Mouse (Mus musculus) monocyte, adult 2 months (primary cell): ENCODE data around the gene Naga.
A peak's percentile ranks its signal among the peaks of the same experiment; 100 is the strongest.

ENCODE experiments used
- DNase-seq, 2 experiments: peaks; one replicate each; pipeline ENCODE4 v3.0.0; 2022; ENCODE audit warnings: low spot score in 2 of 2, low read depth in 1 of 2

Gene Naga

GRCm38 (mm10) chr15:82354126-82354945 lies 15.6 kb upstream of the Naga start, which contains the start of gene Ndufa6:
TSS of gene Ndufa6 (minus strand) at chr15:82354322.
- DNase-seq = peak; percentile 92 to 93

DNA sequence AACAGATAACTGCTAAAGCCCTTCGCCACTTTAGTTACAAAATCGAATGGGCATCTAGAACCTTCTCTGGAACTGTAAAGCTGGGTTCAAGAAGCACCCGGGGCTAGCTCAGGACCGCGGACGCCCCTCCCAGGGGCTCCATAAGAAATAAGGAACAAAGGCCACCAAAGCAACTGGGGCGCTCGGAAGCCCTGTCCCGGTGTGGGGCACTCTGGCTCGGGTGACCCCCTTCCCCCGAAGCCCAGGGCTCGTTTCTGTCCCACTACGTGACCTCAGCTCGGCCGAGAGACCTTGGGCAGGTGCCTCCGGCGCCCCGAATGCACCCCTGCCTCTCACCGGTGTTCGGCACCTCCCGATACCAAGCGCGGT lies 15.0 kb upstream of the Naga start:
- no peak for DNase-seq

GRCm38 (mm10) chr15:82353078-82353744 lies 14.5 kb upstream of the Naga start:
- DNase-seq = no peak

DNA sequence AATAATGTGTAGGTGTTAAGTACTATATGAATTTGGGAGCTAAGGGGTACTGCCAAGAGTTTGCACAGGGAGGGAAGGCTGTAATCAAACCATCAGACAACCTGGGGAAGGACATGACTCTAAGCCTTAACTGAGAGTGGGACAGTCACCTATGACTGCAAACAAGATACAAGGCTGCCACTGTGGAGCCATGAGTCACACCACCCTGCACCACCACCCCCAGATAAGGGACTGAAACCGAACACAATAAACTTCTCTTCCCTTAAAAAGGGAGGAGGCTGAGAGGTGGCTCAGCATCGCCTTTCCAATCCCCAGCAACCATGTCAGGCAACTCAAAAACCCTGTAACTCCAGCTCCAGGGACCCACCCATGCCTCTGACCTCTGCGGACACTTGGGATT lies 12.8 kb upstream of the Naga start:
- no peak for DNase-seq

GRCm38 (mm10) chr15:82350349-82350748 lies 11.6 kb upstream of the Naga start:
- DNase-seq = no peak

- no peak for DNase-seq
These were observed 10.2 kb upstream of the Naga start for GRCm38 (mm10) chr15:82348999-82349341.

DNA sequence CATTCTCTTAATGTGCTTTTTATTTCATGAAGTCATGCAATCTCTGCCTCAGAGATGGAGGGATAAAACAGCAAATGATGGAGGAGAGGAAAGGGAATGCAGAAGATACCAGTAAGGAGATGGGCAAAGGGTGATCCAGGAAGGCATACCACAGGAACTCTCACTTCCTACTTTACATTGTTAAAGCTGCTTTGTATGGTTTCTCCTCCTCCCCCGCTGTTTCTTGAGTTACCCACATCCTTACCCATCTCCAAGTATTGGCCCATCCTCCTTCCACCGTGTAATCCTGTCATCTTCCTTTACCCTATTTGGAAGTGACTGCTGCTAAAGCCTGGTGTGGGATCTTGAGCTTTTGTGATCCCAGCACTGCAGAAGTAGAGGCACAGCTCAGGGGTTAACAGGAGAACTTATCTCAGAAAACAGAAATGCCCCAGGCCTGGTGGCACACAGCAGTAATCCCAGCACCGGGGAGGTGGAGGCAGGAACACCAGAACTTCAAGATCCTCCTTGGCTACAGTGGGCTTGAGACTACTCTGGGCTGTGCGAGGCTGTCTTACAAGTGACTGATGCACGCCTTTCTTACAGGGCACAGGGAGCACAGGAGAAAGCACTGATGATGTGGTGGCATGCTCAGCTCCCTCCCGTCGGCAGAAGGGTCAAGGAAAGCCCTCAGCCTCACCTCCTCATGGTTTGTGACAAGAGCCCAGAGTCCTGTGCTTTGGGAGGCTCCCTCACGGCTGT lies 9.7 kb upstream of the Naga start:
- DNase-seq = no peak

DNA sequence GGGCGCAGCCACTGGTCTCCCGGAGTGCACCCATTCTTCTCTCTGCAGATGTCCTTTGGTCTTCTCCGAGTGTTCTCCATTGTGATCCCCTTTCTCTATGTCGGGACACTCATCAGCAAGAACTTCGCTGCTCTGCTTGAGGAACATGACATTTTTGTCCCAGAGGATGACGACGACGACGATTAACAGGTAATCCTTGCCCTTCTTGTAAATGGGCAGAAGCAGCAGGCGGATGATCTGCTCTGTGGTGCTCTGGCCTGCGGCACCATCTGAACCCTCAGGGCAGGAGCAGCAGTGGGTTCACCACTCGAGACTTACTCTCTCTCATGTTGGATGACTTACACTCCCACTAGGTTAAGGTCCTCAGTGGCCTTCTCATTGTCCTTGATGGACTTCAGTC lies 9.1 kb upstream of the Naga start:
- no peak for DNase-seq

- no peak for DNase-seq
These were observed 8.6 kb upstream of the Naga start for GRCm38 (mm10) chr15:82347303-82347676.

- DNase-seq = no peak
These were observed 8.0 kb upstream of the Naga start for GRCm38 (mm10) chr15:82346580-82347302.

DNA sequence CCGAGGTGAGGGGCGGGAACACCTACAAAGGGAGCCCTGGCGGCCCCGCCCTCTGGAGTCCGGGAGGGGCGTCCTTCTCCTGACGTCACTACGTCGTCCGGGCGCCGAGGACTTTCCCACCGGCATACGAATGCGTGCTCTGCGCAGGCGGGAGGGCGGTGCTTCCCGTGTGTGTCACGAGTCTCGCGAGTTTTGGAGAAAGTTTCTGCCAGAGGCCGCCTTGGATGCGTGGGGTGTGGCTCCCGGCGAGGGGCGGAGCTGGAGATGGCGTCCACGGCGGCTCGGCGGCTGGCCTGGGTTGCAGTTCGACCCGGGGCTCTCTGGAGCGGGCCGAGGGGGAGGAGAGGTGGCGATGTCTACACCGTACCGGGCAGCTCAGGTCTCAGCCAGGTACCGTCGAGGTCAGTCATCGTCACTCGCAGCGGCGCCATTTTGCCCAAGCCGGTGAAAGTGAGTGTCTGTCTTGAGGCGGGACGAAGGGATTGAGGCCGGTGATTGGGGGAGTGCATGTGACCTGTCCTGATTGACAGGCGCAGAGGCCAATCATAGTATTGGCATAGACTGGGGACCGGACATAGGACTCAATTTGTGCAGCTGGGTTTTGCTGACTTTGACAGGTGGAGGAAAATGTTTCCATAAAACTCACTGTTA lies 7.2 kb upstream of the Naga start:
- DNase-seq = peak; percentile 94 to 96

GRCm38 (mm10) chr15:82344971-82345370 lies 6.2 kb upstream of the Naga start:
- no peak for DNase-seq

- DNase-seq = no peak
These were observed 4.9 kb upstream of the Naga start for GRCm38 (mm10) chr15:82343368-82344287.

GRCm38 (mm10) chr15:82342543-82342935 lies 3.8 kb upstream of the Naga start:
- no peak for DNase-seq

- DNase-seq = no peak
These were observed 3.2 kb upstream of the Naga start for GRCm38 (mm10) chr15:82341675-82342542.

GRCm38 (mm10) chr15:82341036-82341501 lies 2.3 kb upstream of the Naga start:
- peak in 1 of 2 experiments; percentile 60 for DNase-seq

GRCm38 (mm10) chr15:82340414-82341035 lies 1.8 kb upstream of the Naga start:
- no peak for DNase-seq

- no peak for DNase-seq
These were observed 1.0 kb upstream of the Naga start for GRCm38 (mm10) chr15:82339634-82340254.
